Mouse (Mus musculus): ENCODE results near the gene Sgms1.

DNA sequence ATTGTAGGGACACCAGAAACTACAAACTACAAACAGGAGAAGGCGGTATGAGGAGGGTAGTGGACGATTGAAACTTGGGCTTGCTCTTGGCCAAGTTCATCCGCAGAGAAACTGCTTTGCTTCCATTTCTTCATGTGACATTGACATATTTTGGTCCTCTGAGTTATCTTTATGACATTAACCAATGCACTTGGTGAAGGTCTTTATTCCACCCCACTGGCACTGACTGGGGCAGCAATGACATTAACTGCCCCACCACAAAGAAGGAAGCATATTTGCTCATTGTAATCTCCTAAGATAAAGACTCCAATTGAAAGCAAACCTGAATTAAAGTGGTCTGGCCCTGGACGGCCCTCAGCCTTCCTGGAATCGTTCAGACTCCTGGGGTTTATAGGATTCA is 100.6 kb downstream of the Sgms1 start:
- TF ChIP-seq CTCF (IDR thresholded peaks at IDR 0.05; ENCODE audit: insufficient read depth, low read length) (no peak), POLR2A (IDR thresholded peaks at IDR 0.05; ENCODE audit: borderline replicate concordance, extremely low read depth, low read depth, low read length) (no peak)

Data from lung, adult 2 months (tissue).